15 mouse cellular contexts compared by ENCODE assay signal in the genomic region with DNA sequence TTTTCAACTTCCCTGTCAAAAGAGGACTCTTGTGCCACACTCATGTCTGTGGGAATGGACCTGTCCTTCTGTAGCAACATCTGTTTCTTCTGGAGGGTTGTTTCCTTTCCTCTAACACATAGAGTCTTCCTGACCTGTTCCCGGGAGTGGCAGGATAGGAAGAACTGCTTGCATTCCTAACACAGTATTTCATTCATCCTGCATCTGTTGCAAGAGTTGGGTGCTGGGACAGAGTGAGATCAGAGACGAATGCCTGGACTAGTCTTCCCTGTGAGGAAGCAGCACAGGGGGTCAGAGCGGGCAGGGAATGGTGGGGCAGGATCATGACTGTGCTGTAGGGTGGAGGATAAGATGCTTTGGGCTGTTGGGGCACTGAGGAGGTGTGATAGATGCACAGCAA. TPM values are rescaled to one million over a fixed set of nuclear protein-coding genes. Genes with fewer than 3 reads are reported as not detected.
DNase-seq lines count a peak whose midpoint lies in the region; ATAC-seq lines count a peak whose summit lies in the region.
"Had no signal": no experiment of that assay in that cellular context is flagged by ENCODE, and none has a peak within 500 bp of the region (broad histone marks: within the 10 kb centered on the region; RNA-seq: fewer than 3 reads in every experiment).

No protein-coding gene starts in this region.

- H3K9me3 ChIP-seq in forebrain, embryonic 14.5 days (replicated peaks; ENCODE audit: control insufficient read depth, low read length): no peaks in the 10 kb centered on the region
- H3K9me3 ChIP-seq in forebrain, embryonic 15.5 days: no peaks in the 10 kb centered on the region
- no peaks in the 10 kb centered on the region for H3K9me3 ChIP-seq in megakaryocyte, embryonic 14.5 days
- no peaks in the 10 kb centered on the region for H3K9me3 ChIP-seq in embryonic facial prominence, embryonic 13.5 days
- no peaks in the 10 kb centered on the region for H3K9me3 ChIP-seq in limb, embryonic 15.5 days
- H3K9me3 ChIP-seq: embryonic facial prominence, embryonic 12.5 days had no signal

- H3K27me3 ChIP-seq in forebrain, embryonic 14.5 days (replicated peaks; ENCODE audit: control insufficient read depth, insufficient read depth, low read length): no peaks in the 10 kb centered on the region
- peaks cover 9% of the 10 kb centered on the region; the same call in 1 of the 2 replicates for H3K27me3 ChIP-seq in forebrain, embryonic 15.5 days
- no peaks in the 10 kb centered on the region for H3K27me3 ChIP-seq in megakaryocyte, embryonic 14.5 days (replicated peaks)
- H3K27me3 ChIP-seq in embryonic facial prominence, embryonic 13.5 days: peaks cover 47% of the 10 kb centered on the region
- H3K27me3 ChIP-seq in limb, embryonic 15.5 days: peaks cover 14% of the 10 kb centered on the region; the same call in 1 of the 2 replicates

- H3K27ac ChIP-seq in forebrain, embryonic 14.5 days (ENCODE audit: low read depth, low read length): peak overlapping the region; percentile 14; the same call in 1 of the 2 replicates
- no peak overlapping the region for H3K27ac ChIP-seq in forebrain, embryonic 15.5 days (replicated peaks)
- 0 out of 2 replicates have a peak overlapping the region, but pooled peaks have one; percentile 5 for H3K27ac ChIP-seq in embryonic facial prominence, embryonic 13.5 days
- peak overlapping the region; percentile 77 for H3K27ac ChIP-seq in limb, embryonic 15.5 days
- H3K27ac ChIP-seq: embryonic facial prominence, embryonic 12.5 days; liver, embryonic 14.5 days had no signal

- WGBS in forebrain, embryonic 14.5 days: 43% methylated on average over 3 of the region's 3 CpGs
- WGBS in forebrain, embryonic 15.5 days: 44% methylated on average over 3 of the region's 3 CpGs
- WGBS in embryonic facial prominence, embryonic 13.5 days: 66% methylated on average over 3 of the region's 3 CpGs
- WGBS in limb, embryonic 15.5 days: 35% methylated on average over 3 of the region's 3 CpGs

- ATAC-seq in forebrain, embryonic 14.5 days: no peak
- ATAC-seq in forebrain, embryonic 15.5 days (replicated peaks): no peak
- ATAC-seq in megakaryocyte, adult 5-6 weeks (ENCODE audit: poor library complexity, severe bottlenecking): no peak
- no peak for ATAC-seq in embryonic facial prominence, embryonic 13.5 days (ENCODE audit: insufficient number of reproducible peaks, insufficient read depth, low FRiP score, low TSS enrichment, low read depth)
- no peak for ATAC-seq in limb, embryonic 15.5 days (ENCODE audit: insufficient number of reproducible peaks, low FRiP score, low TSS enrichment, low read depth)
- ATAC-seq in CD4-positive, CD25-positive, alpha-beta regulatory T cell, adult 4 months: no peak
- no peak for ATAC-seq in inflammation-experienced regulatory T-cells, adult 6 months

- no peak overlapping the region for H3K4me3 ChIP-seq in forebrain, embryonic 14.5 days (ENCODE audit: low read depth, low read length)
- H3K4me3 ChIP-seq in forebrain, embryonic 15.5 days: no peak overlapping the region
- H3K4me3 ChIP-seq in megakaryocyte, embryonic 14.5 days (replicated peaks): peak overlapping the region; percentile 38
- no peak overlapping the region for H3K4me3 ChIP-seq in embryonic facial prominence, embryonic 13.5 days
- no peak overlapping the region for H3K4me3 ChIP-seq in limb, embryonic 15.5 days
- H3K4me3 ChIP-seq: embryonic facial prominence, embryonic 12.5 days had no signal

- H3K4me2 ChIP-seq in forebrain, embryonic 14.5 days (ENCODE audit: low read length): no peak overlapping the region
- no peak overlapping the region for H3K4me2 ChIP-seq in forebrain, embryonic 15.5 days (replicated peaks)
- no peak overlapping the region for H3K4me2 ChIP-seq in embryonic facial prominence, embryonic 13.5 days
- no peak overlapping the region for H3K4me2 ChIP-seq in limb, embryonic 15.5 days
- H3K4me2 ChIP-seq: embryonic facial prominence, embryonic 12.5 days had no signal

- peaks cover 48% of the 10 kb centered on the region for H3K4me1 ChIP-seq in forebrain, embryonic 14.5 days (ENCODE audit: control insufficient read depth, insufficient read depth, low read length)
- H3K4me1 ChIP-seq in forebrain, embryonic 15.5 days: peaks cover 48% of the 10 kb centered on the region
- H3K4me1 ChIP-seq in megakaryocyte, embryonic 14.5 days: peaks cover 44% of the 10 kb centered on the region
- peaks cover 86% of the 10 kb centered on the region for H3K4me1 ChIP-seq in embryonic facial prominence, embryonic 13.5 days
- H3K4me1 ChIP-seq in limb, embryonic 15.5 days: peaks cover 75% of the 10 kb centered on the region

- no peak for DNase-seq in forebrain, embryonic 14.5 days (ENCODE audit: low spot score)
- DNase-seq: B cell, adult 2 months; cerebellum, postnatal 14 days; heart, adult 11 months; kidney, postnatal 36 days; right cerebral cortex, postnatal 25 days had no signal

- no peak overlapping the region for H3K9ac ChIP-seq in forebrain, embryonic 14.5 days (ENCODE audit: low read length)
- H3K9ac ChIP-seq in forebrain, embryonic 15.5 days (replicated peaks): no peak overlapping the region
- no peak overlapping the region for H3K9ac ChIP-seq in embryonic facial prominence, embryonic 13.5 days
- no peak overlapping the region for H3K9ac ChIP-seq in limb, embryonic 15.5 days
- H3K9ac ChIP-seq: embryonic facial prominence, embryonic 12.5 days; liver, embryonic 14.5 days had no signal

- H3K36me3 ChIP-seq in forebrain, embryonic 14.5 days (ENCODE audit: control insufficient read depth, insufficient read depth, low read length): no peaks in the 10 kb centered on the region
- no peaks in the 10 kb centered on the region for H3K36me3 ChIP-seq in forebrain, embryonic 15.5 days
- peaks cover 17% of the 10 kb centered on the region for H3K36me3 ChIP-seq in megakaryocyte, embryonic 14.5 days (replicated peaks; ENCODE audit: low read length)
- H3K36me3 ChIP-seq in embryonic facial prominence, embryonic 13.5 days: no peaks in the 10 kb centered on the region
- H3K36me3 ChIP-seq in limb, embryonic 15.5 days: no peaks in the 10 kb centered on the region
- H3K36me3 ChIP-seq: embryonic facial prominence, embryonic 12.5 days had no signal

RNA-seq across cellular contexts. Expression of gene Wars, which starts 20.2 kb away (rescaled TPM):
- polyA plus RNA-seq in forebrain, embryonic 14.5 days (2014; fragmentation: Nextera tagmentation; extraction: Ambion mirVana): 101 and 113 TPM in 2 replicates
- polyA plus RNA-seq in forebrain, embryonic 15.5 days (2015; fragmentation: Nextera tagmentation; extraction: Ambion mirVana): 104 and 107 TPM in 2 replicates
- 22.4 and 33.8 TPM in 2 replicates for polyA plus RNA-seq in megakaryocyte, embryonic 14.5 days (2012; ENCODE audit: insufficient read depth, low replicate concordance)
- total RNA-seq in megakaryocyte, adult 5-6 weeks (2015): 20.0 and 22.6 TPM in 2 replicates
- total RNA-seq in megakaryocyte, adult 5-6 weeks (2017): 47.8 and 51.9 TPM in 2 replicates
- 75.6 and 78.6 TPM in 2 replicates for polyA plus RNA-seq in embryonic facial prominence, embryonic 13.5 days (2015; fragmentation: Nextera tagmentation; extraction: Ambion mirVana)
- polyA plus RNA-seq in limb, embryonic 15.5 days (2015; fragmentation: Nextera tagmentation; extraction: Ambion mirVana): 61.7 and 63.9 TPM in 2 replicates
- 10 to 100 TPM; 52.8 to 85.9 TPM for polyA plus RNA-seq in CD4-positive, CD25-positive, alpha-beta regulatory T cell, adult 4 months (2017; shearing (Covaris generic))
- polyA plus RNA-seq in inflammation-experienced regulatory T-cells, adult 6 months (2017; shearing (Covaris generic)): 10 to 100 TPM; 47.8 to 53.4 (median 48.0) TPM

RNA-seq across cellular contexts. Expression of gene Wdr25, which starts 20.8 kb away (rescaled TPM):
- 3.5 and 3.7 TPM in 2 replicates for polyA plus RNA-seq in forebrain, embryonic 14.5 days (2014; fragmentation: Nextera tagmentation; extraction: Ambion mirVana)
- polyA plus RNA-seq in forebrain, embryonic 15.5 days (2015; fragmentation: Nextera tagmentation; extraction: Ambion mirVana): 6.4 and 9.5 TPM in 2 replicates
- 9.8 and 10.8 TPM in 2 replicates for polyA plus RNA-seq in megakaryocyte, embryonic 14.5 days (2012; ENCODE audit: insufficient read depth, low replicate concordance)
- 1.5 and 3.6 TPM in 2 replicates for total RNA-seq in megakaryocyte, adult 5-6 weeks (2015)
- 3.9 and 4.5 TPM in 2 replicates for total RNA-seq in megakaryocyte, adult 5-6 weeks (2017)
- 9.6 and 10.8 TPM in 2 replicates for polyA plus RNA-seq in embryonic facial prominence, embryonic 13.5 days (2015; fragmentation: Nextera tagmentation; extraction: Ambion mirVana)
- 7.8 and 8.2 TPM in 2 replicates for polyA plus RNA-seq in limb, embryonic 15.5 days (2015; fragmentation: Nextera tagmentation; extraction: Ambion mirVana)
- polyA plus RNA-seq in CD4-positive, CD25-positive, alpha-beta regulatory T cell, adult 4 months (2017; shearing (Covaris generic)): 10 to 100 TPM in 1 of 2 experiments, 1 to 10 TPM in 1; 5.7 to 19.2 TPM
- 10 to 100 TPM in 1 of 3 experiments, 1 to 10 TPM in 2; 3.4 to 14.4 (median 6.0) TPM for polyA plus RNA-seq in inflammation-experienced regulatory T-cells, adult 6 months (2017; shearing (Covaris generic))
